Mouse (Mus musculus) testis, adult 2 months (tissue): ENCODE measurements around the gene Krt76. TPM values are rescaled to one million over a fixed set of nuclear protein-coding genes. Genes with fewer than 3 reads are reported as not detected.

ENCODE experiments used
- H3K27ac ChIP-seq: fragments of 200-500 bp; 2 replicates; pipeline ENCODE4 v1.5.1; 2012; ENCODE audit warnings: low read depth, low read length; ENCODE audit not compliant: control insufficient read depth, insufficient read depth
- H3K27me3 ChIP-seq: fragments of 200-500 bp; 2 replicates; pipeline ENCODE4 v1.6.1; 2012; ENCODE audit warnings: mild to moderate bottlenecking, low read length, moderate library complexity; ENCODE audit not compliant: control insufficient read depth, insufficient read depth
- H3K36me3 ChIP-seq: fragments of 200-500 bp; 2 replicates; pipeline ENCODE4 v1.6.1; 2012; ENCODE audit warnings: mild to moderate bottlenecking, low read length; ENCODE audit not compliant: control insufficient read depth, insufficient read depth
- H3K4me1 ChIP-seq: fragments of 200-500 bp; 2 replicates; pipeline ENCODE4 v1.6.1; 2012; ENCODE audit warnings: low read length; ENCODE audit not compliant: control insufficient read depth, insufficient read depth
- H3K4me3 ChIP-seq: fragments of 200-500 bp; 2 replicates; pipeline ENCODE4 v1.5.1; 2012; ENCODE audit warnings: low read depth, mild to moderate bottlenecking, low read length, moderate library complexity, mixed read lengths; ENCODE audit not compliant: control insufficient read depth
- CTCF ChIP-seq: fragments of 200-500 bp; IDR thresholded peaks from 2 replicates; pipeline ENCODE4 v1.5.1; 2012; ENCODE audit warnings: low read depth, mild to moderate bottlenecking, inconsistent platforms, low read length, moderate library complexity; ENCODE audit not compliant: control insufficient read depth, insufficient read depth, insufficient replicate concordance
- POLR2A ChIP-seq: fragments of 200-500 bp; IDR thresholded peaks from 2 replicates; pipeline ENCODE4 v1.6.1; 2012; ENCODE audit warnings: low read depth, mild to moderate bottlenecking, inconsistent platforms, low read length, moderate library complexity; ENCODE audit not compliant: control insufficient read depth
- polyA plus RNA-seq: library from polyadenylated mRNA; depleted of rRNA; stranded (reverse); fragments of >200 nt; gene quantifications from 2 replicates; pipeline ENCODE4 v1.2.3, GENCODE M21; 2012; rRNA removed

Krt76 gene
- 0.18 and 0.20 TPM in 2 replicates for polyA plus RNA-seq

- Histone ChIP-seq H3K27ac (no peak within 1 kb of the TSS), H3K27me3 (no peaks in the 10 kb centered on the region), H3K36me3 (no peaks in the 10 kb centered on the region), H3K4me3 (no peak within 1 kb of the TSS), H3K4me1 (no peaks in the 10 kb centered on the region)
- no peak for TF ChIP-seq POLR2A
- TF ChIP-seq CTCF = no peak
Observed at GRCm38 (mm10) chr15:101892820-101893219, at the start of gene Krt76. Krt76 (minus strand) TSS chr15:101892920.

GRCm38 (mm10) chr15:101941948-101942347, 49.2 kb upstream of the Krt76 start:
- H3K27ac ChIP-seq = no peak overlapping the region
- no peak for TF ChIP-seq POLR2A
- TF ChIP-seq CTCF = no peak
- peaks cover 6% of the 10 kb centered on the region for H3K4me1 ChIP-seq
- no peaks in the 10 kb centered on the region for H3K27me3 ChIP-seq
- no peaks in the 10 kb centered on the region for H3K36me3 ChIP-seq
- H3K4me3 ChIP-seq = no peak overlapping the region

GRCm38 (mm10) chr15:101940274-101940829, 47.6 kb upstream of the Krt76 start, which contains the start of gene Krt79:
Krt79 (minus strand) TSS chr15:101940324.
- H3K27me3 ChIP-seq = no peaks in the 10 kb centered on the region
- H3K4me3 ChIP-seq = no peak within 1 kb of the TSS
- H3K27ac ChIP-seq = no peak within 1 kb of the TSS
- H3K36me3 ChIP-seq = no peaks in the 10 kb centered on the region
- H3K4me1 ChIP-seq = peaks cover 6% of the 10 kb centered on the region
- no peak for TF ChIP-seq CTCF
- TF ChIP-seq POLR2A = no peak

GRCm38 (mm10) chr15:101938600-101939308, 46.0 kb upstream of the Krt76 start:
- Histone ChIP-seq H3K27ac (no peak overlapping the region), H3K4me3 (no peak overlapping the region), H3K36me3 (no peaks in the 10 kb centered on the region), H3K4me1 (peaks cover 6% of the 10 kb centered on the region), H3K27me3 (no peaks in the 10 kb centered on the region)
- TF ChIP-seq CTCF (no peak), POLR2A (no peak)

GRCm38 (mm10) chr15:101933024-101933423, 40.3 kb upstream of the Krt76 start:
- no peak for TF ChIP-seq POLR2A
- TF ChIP-seq CTCF = no peak
- H3K4me3 ChIP-seq = no peak overlapping the region
- H3K36me3 ChIP-seq = no peaks in the 10 kb centered on the region
- H3K27me3 ChIP-seq = no peaks in the 10 kb centered on the region
- H3K27ac ChIP-seq = no peak overlapping the region
- H3K4me1 ChIP-seq = peaks cover 2% of the 10 kb centered on the region

- Histone ChIP-seq H3K27me3 (no peaks in the 10 kb centered on the region), H3K4me3 (no peak overlapping the region), H3K36me3 (no peaks in the 10 kb centered on the region), H3K27ac (no peak overlapping the region), H3K4me1 (peaks cover 2% of the 10 kb centered on the region)
- TF ChIP-seq CTCF (no peak), POLR2A (no peak)
Observed at GRCm38 (mm10) chr15:101929666-101930065, 36.9 kb upstream of the Krt76 start.

GRCm38 (mm10) chr15:101929087-101929486, 36.4 kb upstream of the Krt76 start:
- H3K27me3 ChIP-seq = no peaks in the 10 kb centered on the region
- H3K27ac ChIP-seq = no peak overlapping the region
- peaks cover 5% of the 10 kb centered on the region for H3K4me1 ChIP-seq
- no peak for TF ChIP-seq POLR2A
- TF ChIP-seq CTCF = no peak
- no peaks in the 10 kb centered on the region for H3K36me3 ChIP-seq
- no peak overlapping the region for H3K4me3 ChIP-seq
